Mouse (Mus musculus) left cerebral cortex, adult 2 months (tissue): ENCODE results near the gene Crcp. TPM values are rescaled to one million over a fixed set of nuclear protein-coding genes. Genes with fewer than 3 reads are reported as not detected.

Source experiments
- DNase-seq, 2 experiments: peaks; one replicate each; pipeline ENCODE4 v3.0.0; 2021 to 2022; ENCODE audit warnings: low spot score in 2 of 2, mixed read lengths in 1 of 2; ENCODE audit errors: extremely low spot score in 1 of 2
- H3K27ac ChIP-seq: fragments of 200-600 bp; 2 replicates; pipeline ENCODE4 v1.8.1; 2022
- H3K4me3 ChIP-seq: fragments of 200-600 bp; 2 replicates; pipeline ENCODE4 v1.8.1; 2022
- CTCF ChIP-seq: fragments of 200-600 bp; IDR thresholded peaks from 2 replicates; pipeline ENCODE4 v1.8.1; 2022; ENCODE audit warnings: antibody characterized with exemption, mild to moderate bottlenecking, moderate library complexity
- intact Hi-C: fragments of 180-260 bp; cut with DNase I; formaldehyde crosslinking; loops from one replicate; pipeline ENCODE4 v1.15.1; 2025
- total RNA-seq, 2 experiments: library from RNA; stranded (reverse); gene quantifications; 2 replicates each; pipeline ENCODE4 v1.2.3; 2021

Crcp gene
- total RNA-seq, 2 experiments from 2014 or later, result 30.2 to 30.8 TPM

GRCm38 (mm10) chr5:130084271-130084670, 55.2 kb downstream of the Crcp start:
- Histone ChIP-seq H3K27ac (peak overlapping the region; percentile 24; the same call in 1 of the 2 replicates), H3K4me3 (no peak overlapping the region)
- intact Hi-C loops, result loop anchor here (10.0 kb wide), 1 partner anchor 51 kb away; no protein-coding TSS in a partner anchor
- no peak for TF ChIP-seq CTCF
- DNase-seq, result no peak

GRCm38 (mm10) chr5:130088008-130088407, 58.9 kb downstream of the Crcp start:
- Histone ChIP-seq H3K27ac (peak overlapping the region; percentile 77; the same call in 1 of the 2 replicates), H3K4me3 (no peak overlapping the region)
- intact Hi-C loops, result loop anchor here (10.0 kb wide), 1 partner anchor 47 kb away; no protein-coding TSS in a partner anchor
- TF ChIP-seq CTCF, result no peak
- no peak for DNase-seq

GRCm38 (mm10) chr5:130088612-130089011, 59.5 kb downstream of the Crcp start:
- Histone ChIP-seq H3K4me3 (no peak overlapping the region), H3K27ac (peak overlapping the region; percentile 77; the same call in 1 of the 2 replicates)
- intact Hi-C loops, result loop anchor here (10.0 kb wide), 1 partner anchor 46 kb away; no protein-coding TSS in a partner anchor
- no peak for DNase-seq
- no peak for TF ChIP-seq CTCF

DNA sequence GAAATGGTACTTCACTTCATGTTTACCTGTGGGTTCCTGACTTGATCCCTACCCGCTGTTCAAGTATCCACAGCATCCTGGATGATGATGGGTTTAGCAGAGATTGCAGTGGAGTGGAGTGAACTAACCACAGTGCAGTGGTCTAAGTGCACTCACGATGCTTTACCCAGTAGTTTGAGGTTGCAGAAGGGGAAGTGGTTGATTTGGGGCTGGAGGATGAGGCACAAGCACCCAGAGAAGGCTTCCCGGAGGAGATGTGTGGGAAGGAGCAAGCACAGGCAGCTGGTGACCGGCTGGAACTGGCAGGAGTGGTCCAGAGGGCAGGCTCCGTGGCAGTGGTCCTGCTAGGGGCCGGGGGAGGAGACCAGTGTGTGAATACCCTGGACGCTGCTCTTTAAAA, 60.1 kb downstream of the Crcp start:
- Histone ChIP-seq H3K4me3 (no peak overlapping the region), H3K27ac (peak overlapping the region; percentile 77)
- DNase-seq, result no peak
- no peak for TF ChIP-seq CTCF
- intact Hi-C loops, result loop anchor here (10.0 kb wide), 1 partner anchor 46 kb away; no protein-coding TSS in a partner anchor

GRCm38 (mm10) chr5:130089626-130090393, 60.7 kb downstream of the Crcp start:
- Histone ChIP-seq H3K27ac (peak overlapping the region; percentile 77), H3K4me3 (no peak overlapping the region)
- peak; percentile 15 to 41 for DNase-seq
- TF ChIP-seq CTCF, result no peak
- intact Hi-C loops, result loop anchor here (10.0 kb wide), 1 partner anchor 45 kb away; no protein-coding TSS in a partner anchor

DNA sequence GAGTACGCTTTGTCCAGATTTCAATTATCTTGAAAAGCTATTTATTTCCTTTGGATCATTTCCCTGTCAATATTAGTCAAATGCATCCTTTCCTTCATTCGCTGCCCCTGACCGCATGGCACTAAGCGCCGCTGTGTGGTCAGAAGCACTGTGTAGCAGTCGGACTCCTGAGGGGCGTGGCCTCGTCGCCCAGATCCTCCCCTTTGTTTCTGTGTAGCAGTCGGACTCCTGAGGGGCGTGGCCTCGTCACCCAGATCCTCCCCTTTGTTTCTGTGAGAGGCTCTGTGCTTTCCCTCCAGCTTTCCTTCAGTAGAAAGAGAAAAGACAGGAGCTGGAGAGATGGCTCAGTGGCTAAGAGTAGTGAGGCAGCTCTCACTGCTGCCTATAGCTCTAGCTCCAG, 67.7 kb downstream of the Crcp start:
- no peak for DNase-seq
- TF ChIP-seq CTCF, result no peak; the same call in none of the 2 replicates
- Histone ChIP-seq H3K4me3 (no peak overlapping the region), H3K27ac (no peak overlapping the region)
- intact Hi-C loops, result no loop called here

DNA sequence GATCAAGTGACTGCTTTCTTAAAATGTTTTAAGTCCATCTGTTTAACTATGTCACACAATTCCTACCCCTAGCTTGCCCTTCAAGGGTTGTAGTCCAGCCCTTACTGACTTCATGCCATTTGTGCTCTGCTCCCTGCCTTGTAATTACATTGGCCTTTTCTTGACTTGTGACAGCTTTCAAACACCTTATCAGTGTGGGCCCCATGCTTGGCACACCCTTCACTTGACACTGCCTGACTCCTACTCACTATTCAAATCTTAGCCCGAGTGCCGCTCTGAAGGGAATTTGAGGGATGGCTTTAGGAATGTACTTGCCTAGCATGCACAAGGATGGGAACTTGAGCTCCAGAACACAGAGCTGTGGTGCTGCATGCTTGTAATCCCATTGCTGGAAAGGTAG, 68.7 kb downstream of the Crcp start:
- H3K27ac ChIP-seq, result no peak overlapping the region
- no peak for TF ChIP-seq CTCF
- intact Hi-C loops, result no loop called here
- no peak for DNase-seq
- no peak overlapping the region for H3K4me3 ChIP-seq

DNA sequence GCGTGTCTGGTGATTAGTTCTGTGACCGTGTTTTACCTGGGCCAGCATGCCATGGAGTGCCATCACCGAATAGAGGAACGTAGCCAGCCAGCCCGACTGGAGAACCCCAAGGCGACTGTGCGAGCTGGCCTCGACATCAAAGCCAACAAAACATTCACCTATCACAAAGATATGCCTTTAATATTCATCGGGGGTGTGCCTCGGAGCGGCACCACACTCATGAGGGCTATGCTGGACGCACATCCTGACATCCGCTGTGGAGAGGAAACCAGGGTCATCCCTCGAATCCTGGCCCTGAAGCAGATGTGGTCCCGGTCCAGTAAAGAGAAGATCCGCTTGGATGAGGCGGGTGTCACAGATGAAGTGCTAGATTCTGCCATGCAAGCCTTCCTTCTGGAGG, 72.6 kb downstream of the Crcp start:
- intact Hi-C loops, result no loop called here
- H3K4me3 ChIP-seq, result no peak overlapping the region
- no peak overlapping the region for H3K27ac ChIP-seq
- no peak for DNase-seq
- TF ChIP-seq CTCF, result no peak

DNA sequence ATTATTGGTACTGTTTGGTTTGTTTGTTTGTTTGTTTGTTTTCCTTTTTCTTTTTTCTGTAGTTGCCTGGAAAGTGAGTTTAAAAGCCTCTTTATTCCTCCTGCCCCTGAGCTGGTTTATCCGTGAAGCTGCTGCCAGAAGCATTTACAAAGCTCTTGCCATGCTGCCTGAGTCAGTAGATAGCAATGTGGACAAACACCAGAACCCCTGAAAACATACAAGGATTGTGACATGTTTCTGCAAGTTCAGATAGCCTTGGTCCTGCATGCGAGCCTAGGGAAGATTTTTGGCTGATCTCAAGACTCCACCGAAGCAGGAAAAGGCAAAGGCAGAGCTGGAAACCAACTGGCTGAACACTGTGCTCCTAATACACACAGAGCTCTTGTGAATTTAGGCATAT, 80.3 kb downstream of the Crcp start:
- DNase-seq, result no peak
- no peak overlapping the region for H3K27ac ChIP-seq
- TF ChIP-seq CTCF, result no peak
- intact Hi-C loops, result no loop called here
- H3K4me3 ChIP-seq, result no peak overlapping the region

Other genes starting within 250 kb of the Crcp start
- gene Psph, start 241.8 kb upstream of the Crcp start, total RNA-seq, result 10 to 100 TPM; 19.9 to 20.2 TPM
- gene Sumf2, start 182.3 kb upstream of the Crcp start, total RNA-seq, result 10 to 100 TPM; 20.2 to 20.8 TPM
- gene Chchd2, start 141.8 kb upstream of the Crcp start, total RNA-seq, result 100 to 1,000 TPM; 429 to 443 TPM
- gene Zbed5, start 133.6 kb upstream of the Crcp start, total RNA-seq, result 1 to 10 TPM; 4.9 to 6.2 TPM
- gene Phkg1, start 130.7 kb upstream of the Crcp start, total RNA-seq, result 10 to 100 TPM; 14.5 to 16.8 TPM
- 1 to 10 TPM in 1 of 2 experiments, under 1 TPM in 1; 0.61 to 3.1 TPM for gene Nupr1l, start 120.8 kb upstream of the Crcp start, total RNA-seq
- 10 to 100 TPM; 43.9 to 48.6 TPM for gene Vkorc1l1, start 87.3 kb upstream of the Crcp start, total RNA-seq
- gene Gusb, start 26.2 kb upstream of the Crcp start, total RNA-seq, result 10 to 100 TPM; 10.3 to 12.2 TPM
- gene Asl, start within 50 bp of the Crcp start, total RNA-seq, result 10 to 100 TPM; 15.7 to 23.5 TPM
- gene Tpst1, start 44.0 kb downstream of the Crcp start, total RNA-seq, result 10 to 100 TPM; 34.0 to 34.1 TPM
- 10 to 100 TPM; 13.2 to 13.8 TPM for gene Kctd7, start 115.6 kb downstream of the Crcp start, total RNA-seq
- gene Rabgef1, start 142.5 kb downstream of the Crcp start, total RNA-seq, result 10 to 100 TPM; 59.2 to 66.9 TPM
- 10 to 100 TPM; 37.9 to 39.1 TPM for gene Tmem248, start 187.8 kb downstream of the Crcp start, total RNA-seq
- gene Sbds, start 226.2 kb downstream of the Crcp start, total RNA-seq, result 10 to 100 TPM; 83.8 to 90.4 TPM
- gene Tyw1, start 226.3 kb downstream of the Crcp start, total RNA-seq, result 10 to 100 TPM; 15.4 to 16.1 TPM